Comparison of ENCODE assay signal across 8 mouse cellular contexts in the genomic region with DNA sequence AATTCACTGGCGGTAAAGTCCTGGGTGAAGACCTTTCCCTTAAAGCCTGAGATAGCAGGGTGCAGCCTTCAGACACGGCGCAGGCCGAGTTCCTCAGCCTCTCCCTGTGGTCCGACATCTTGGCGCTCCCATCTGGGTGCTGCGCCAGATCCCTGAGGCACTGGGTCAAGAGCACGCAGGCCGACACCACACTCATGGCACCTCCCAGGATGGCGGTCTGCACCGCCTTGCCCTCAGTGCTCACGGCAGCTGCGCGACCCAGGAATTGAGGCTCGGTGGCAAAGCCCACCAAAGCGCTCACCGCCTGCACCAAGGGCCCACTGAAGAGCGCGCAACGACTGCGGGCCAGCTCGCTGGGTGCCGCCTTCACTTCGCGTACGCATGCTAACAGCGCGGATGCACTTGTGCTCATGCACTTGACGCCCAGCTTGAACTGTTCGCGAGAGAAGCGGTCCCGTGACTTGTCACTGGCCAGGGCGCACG. TPM values are rescaled to one million over a fixed set of nuclear protein-coding genes. Genes with fewer than 3 reads are reported as not detected.
DNase-seq lines count a peak whose midpoint lies in the region; ATAC-seq and TF ChIP-seq lines count a peak whose summit lies in the region.

No protein-coding gene starts in this region.

- DNase-seq in kidney, adult 18-20 months = no peak
- no peak for DNase-seq in ES-E14 (ENCODE audit: low read depth, low spot score)
- DNase-seq in forebrain, embryonic 10.5 days (ENCODE audit: extremely low spot score, low spot score) = no peak
- DNase-seq in hindbrain, postnatal 0 days (ENCODE audit: low spot score) = no peak
- peak; percentile 17 for DNase-seq in midbrain, embryonic 11.5 days (ENCODE audit: low spot score, missing footprints)
- no peak for DNase-seq in retina, embryonic 14.5 days (ENCODE audit: low spot score)

- no peak for TF ChIP-seq CTCF in hindbrain, postnatal 0 days (IDR thresholded peaks at IDR 0.05; ENCODE audit: low read depth)

- H3K9ac ChIP-seq in kidney, embryonic 14.5 days (ENCODE audit: low read depth, low read length) = peak overlapping the region; percentile 96; the same call in 1 of the 2 replicates
- peak overlapping the region; percentile 90 for H3K9ac ChIP-seq in ES-E14 (ENCODE audit: insufficient read depth, low read depth, low read length, poor library complexity, severe bottlenecking)
- no peak overlapping the region; the same call in 1 of the 2 replicates for H3K9ac ChIP-seq in hindbrain, postnatal 0 days (replicated peaks; ENCODE audit: low read length)
- no peak overlapping the region for H3K9ac ChIP-seq in midbrain, embryonic 11.5 days (ENCODE audit: low read length)

- in situ Hi-C loops in ES-E14 (cut with MboI; ENCODE audit: low sequenced_read_pairs in 2 of 2, unreplicated experiment in 2 of 2) = no loop called here

- peaks cover 23% of the 10 kb centered on the region for H3K4me1 ChIP-seq in kidney, embryonic 14.5 days (ENCODE audit: control insufficient read depth, insufficient read depth, low read length)
- H3K4me1 ChIP-seq in ES-E14 (ENCODE audit: control insufficient read depth in 2 of 2, insufficient read depth in 2 of 2, low read length in 2 of 2, poor library complexity in 1 of 2) = peaks cover 12 to 14% of the 10 kb centered on the region in 2 experiments
- peaks cover 76% of the 10 kb centered on the region for H3K4me1 ChIP-seq in forebrain, embryonic 10.5 days
- peaks cover 34% of the 10 kb centered on the region for H3K4me1 ChIP-seq in hindbrain, postnatal 0 days (ENCODE audit: insufficient read depth, low read length)
- peaks cover 35% of the 10 kb centered on the region for H3K4me1 ChIP-seq in midbrain, embryonic 11.5 days (ENCODE audit: control insufficient read depth, insufficient read depth, low read length)

- peak overlapping the region; percentile 79 for H3K4me3 ChIP-seq in kidney, embryonic 14.5 days (ENCODE audit: low read length)
- H3K4me3 ChIP-seq in ES-E14 (ENCODE audit: insufficient read depth in 1 of 2, low read depth in 1 of 2, low read length in 2 of 2, poor library complexity in 1 of 2, severe bottlenecking in 1 of 2) = peak overlapping the region; percentile 77 to 79
- H3K4me3 ChIP-seq in forebrain, embryonic 10.5 days = peak overlapping the region; percentile 80
- peak overlapping the region; percentile 82 for H3K4me3 ChIP-seq in hindbrain, postnatal 0 days (ENCODE audit: low read length)
- H3K4me3 ChIP-seq in midbrain, embryonic 11.5 days (ENCODE audit: low read depth, low read length) = peak overlapping the region; percentile 70

- peak overlapping the region; percentile 93 for H3K4me2 ChIP-seq in kidney, embryonic 14.5 days (replicated peaks; ENCODE audit: low read depth, low read length)
- peak overlapping the region; percentile 72 for H3K4me2 ChIP-seq in hindbrain, postnatal 0 days (ENCODE audit: low read depth, low read length)
- peak overlapping the region; percentile 96 for H3K4me2 ChIP-seq in midbrain, embryonic 11.5 days

- H3K27me3 ChIP-seq in kidney, embryonic 14.5 days (ENCODE audit: control insufficient read depth, insufficient read depth, low read length) = no peaks in the 10 kb centered on the region
- H3K27me3 ChIP-seq in forebrain, embryonic 10.5 days (ENCODE audit: poor library complexity, severe bottlenecking) = peaks cover 9% of the 10 kb centered on the region; the same call in 1 of the 2 replicates
- no peaks in the 10 kb centered on the region for H3K27me3 ChIP-seq in hindbrain, postnatal 0 days (ENCODE audit: insufficient read depth, low read length)
- H3K27me3 ChIP-seq in midbrain, embryonic 11.5 days (ENCODE audit: control insufficient read depth, insufficient read depth, low read length) = no peaks in the 10 kb centered on the region

- H3K9me3 ChIP-seq in kidney, embryonic 14.5 days (ENCODE audit: control insufficient read depth, low read length) = no peaks in the 10 kb centered on the region; the same call in 1 of the 2 replicates
- no peaks in the 10 kb centered on the region for H3K9me3 ChIP-seq in ES-E14 (ENCODE audit: control insufficient read depth, insufficient read depth, low read depth, low read length)
- peaks cover 16% of the 10 kb centered on the region for H3K9me3 ChIP-seq in forebrain, embryonic 10.5 days
- H3K9me3 ChIP-seq in hindbrain, postnatal 0 days (ENCODE audit: low read length) = no peaks in the 10 kb centered on the region
- no peaks in the 10 kb centered on the region for H3K9me3 ChIP-seq in midbrain, embryonic 11.5 days (ENCODE audit: control insufficient read depth, low read length)

- no peak overlapping the region for H3K27ac ChIP-seq in kidney, embryonic 14.5 days (ENCODE audit: low read depth, low read length)
- no peak overlapping the region for H3K27ac ChIP-seq in ES-E14 (ENCODE audit: insufficient read depth, low read depth, low read length, poor library complexity, severe bottlenecking)
- peak overlapping the region; percentile 97 for H3K27ac ChIP-seq in forebrain, embryonic 10.5 days
- 0 out of 2 replicates have a peak overlapping the region, but pooled peaks have one; percentile 94 for H3K27ac ChIP-seq in hindbrain, postnatal 0 days
- no peak overlapping the region for H3K27ac ChIP-seq in midbrain, embryonic 11.5 days (ENCODE audit: low read depth, low read length)

- no peak for ATAC-seq in kidney, embryonic 14.5 days (ENCODE audit: low FRiP score, low TSS enrichment)
- no peak for ATAC-seq in hindbrain, postnatal 0 days
- ATAC-seq in midbrain, embryonic 11.5 days (ENCODE audit: low FRiP score) = no peak
- ATAC-seq in monocyte, adult 5-6 weeks (replicated peaks; ENCODE audit: insufficient number of reproducible peaks, low FRiP score, low TSS enrichment, poor library complexity, severe bottlenecking) = no peak

- WGBS in kidney, embryonic 14.5 days = 88% methylated on average over 35 of the region's 35 CpGs
- WGBS in forebrain, embryonic 10.5 days = 92% methylated on average over 35 of the region's 35 CpGs
- 92% methylated on average over 35 of the region's 35 CpGs for WGBS in hindbrain, postnatal 0 days
- 89% methylated on average over 35 of the region's 35 CpGs for WGBS in midbrain, embryonic 11.5 days

- H3K36me3 ChIP-seq in kidney, embryonic 14.5 days (ENCODE audit: control insufficient read depth, insufficient read depth, low read length) = peaks cover 6% of the 10 kb centered on the region; the same call in 1 of the 2 replicates
- H3K36me3 ChIP-seq in ES-E14 (ENCODE audit: control insufficient read depth, insufficient read depth, low read length, poor library complexity, severe bottlenecking) = peaks cover 5% of the 10 kb centered on the region
- H3K36me3 ChIP-seq in forebrain, embryonic 10.5 days (replicated peaks) = peaks cover 26% of the 10 kb centered on the region
- peaks cover 3% of the 10 kb centered on the region; the same call in 1 of the 2 replicates for H3K36me3 ChIP-seq in hindbrain, postnatal 0 days (ENCODE audit: insufficient read depth, low read length)
- peaks cover 4% of the 10 kb centered on the region for H3K36me3 ChIP-seq in midbrain, embryonic 11.5 days (ENCODE audit: control insufficient read depth, insufficient read depth, low read length)

TF ChIP-seq in ES-E14, 5 proteins besides CTCF, POLR2A, EP300 and RAD21:
- TF ChIP-seq ZNF384 (IDR thresholded peaks at IDR 0.05; ENCODE audit: low read depth, low read length) (no peak), MAFK (IDR thresholded peaks at IDR 0.05; ENCODE audit: insufficient read depth, low read depth, low read length) (no peak), HCFC1 (IDR thresholded peaks at IDR 0.05; ENCODE audit: borderline replicate concordance, insufficient read depth, low read length) (no peak)

RNA-seq across cellular contexts. Expression of a gene that starts 1.9 kb away (rescaled TPM):
- 15.3 and 16.2 TPM in 2 replicates for polyA plus RNA-seq in kidney, embryonic 14.5 days (2014; fragmentation: Nextera tagmentation; extraction: Ambion mirVana)
- 10.4 and 13.2 TPM in 2 replicates for total RNA-seq in ES-E14 (2012; rRNA removed)
- 7.6 and 8.4 TPM in 2 replicates for polyA plus RNA-seq in forebrain, embryonic 10.5 days (2016; fragmentation: Nextera tagmentation; extraction: Ambion mirVana)
- 54.0 and 65.7 TPM in 2 replicates for total RNA-seq in hindbrain, postnatal 0 days (2014; rRNA removed)
- 8.7 and 9.1 TPM in 2 replicates for polyA plus RNA-seq in hindbrain, postnatal 0 days (2015; fragmentation: Nextera tagmentation; extraction: Ambion mirVana)
- polyA plus RNA-seq in midbrain, embryonic 11.5 days (2014; fragmentation: Nextera tagmentation; extraction: Ambion mirVana) = 13.1 and 16.8 TPM in 2 replicates
- 10.3 to 11.2 TPM (median 10.5 TPM) in 3 replicates for total RNA-seq in monocyte, adult 5-6 weeks (2017)

RNA-seq across cellular contexts. Expression of a gene that starts 2.1 kb away (rescaled TPM):
- 81.6 and 101 TPM in 2 replicates for polyA plus RNA-seq in kidney, embryonic 14.5 days (2014; fragmentation: Nextera tagmentation; extraction: Ambion mirVana)
- 142 and 228 TPM in 2 replicates for total RNA-seq in ES-E14 (2012; rRNA removed)
- 102 and 106 TPM in 2 replicates for polyA plus RNA-seq in forebrain, embryonic 10.5 days (2016; fragmentation: Nextera tagmentation; extraction: Ambion mirVana)
- total RNA-seq in hindbrain, postnatal 0 days (2014; rRNA removed) = 20.4 and 24.4 TPM in 2 replicates
- polyA plus RNA-seq in hindbrain, postnatal 0 days (2015; fragmentation: Nextera tagmentation; extraction: Ambion mirVana) = 83.8 and 86.5 TPM in 2 replicates
- polyA plus RNA-seq in midbrain, embryonic 11.5 days (2014; fragmentation: Nextera tagmentation; extraction: Ambion mirVana) = 80.3 and 84.4 TPM in 2 replicates
- total RNA-seq in monocyte, adult 5-6 weeks (2017) = 14.4 to 59.0 TPM (median 46.0 TPM) in 3 replicates

Comparison
In these comparisons a context has a peak if more than half of its experiments do, and no peak if none do; other contexts are left out.
1. H3K27ac ChIP-seq: peak in forebrain, embryonic 10.5 days (single experiment) and hindbrain, postnatal 0 days (single experiment); none in kidney, embryonic 14.5 days (single experiment), ES-E14 (single experiment) and midbrain, embryonic 11.5 days (single experiment).
2. H3K9ac ChIP-seq: peak in kidney, embryonic 14.5 days (single experiment) and ES-E14 (single experiment); none in hindbrain, postnatal 0 days (single experiment) and midbrain, embryonic 11.5 days (single experiment).
3. Peak in every context shown above with its lines, with median percentiles within 50 percentile points of each other: H3K4me2 ChIP-seq and H3K4me3 ChIP-seq.